Mouse (Mus musculus): Measurements from ENCODE around the gene Mfsd4a. TPM values are rescaled to one million over a fixed set of nuclear protein-coding genes. Genes with fewer than 3 reads are reported as not detected.

Gene Mfsd4a
- polyA plus RNA-seq, 1 experiment from 2014 or later: 3.7 TPM

GRCm38 (mm10) chr1:132006046-132006445, 61.8 kb downstream of the Mfsd4a start:
- Histone ChIP-seq H3K36me3 (ENCODE audit: control insufficient read depth, insufficient read depth, low read length) (no peaks in the 10 kb centered on the region), H3K9ac (ENCODE audit: low read length) (no peak overlapping the region), H3K4me1 (ENCODE audit: control insufficient read depth, insufficient read depth, low read length) (peaks cover 14% of the 10 kb centered on the region), H3K27ac (ENCODE audit: low read depth, low read length) (no peak overlapping the region), H3K9me3 (replicated peaks; ENCODE audit: control insufficient read depth, low read length) (no peaks in the 10 kb centered on the region), H3K27me3 (replicated peaks; ENCODE audit: control insufficient read depth, insufficient read depth, low read length) (no peaks in the 10 kb centered on the region), H3K4me3 (ENCODE audit: low read depth, low read length) (no peak overlapping the region), H3K4me2 (ENCODE audit: low read length) (no peak overlapping the region)
- WGBS: 86% methylated on average over 3 of the region's 3 CpGs
- no peak for ATAC-seq
- DNase-seq (ENCODE audit: low spot score): no peak

GRCm38 (mm10) chr1:132005466-132005865, 62.4 kb downstream of the Mfsd4a start:
- peaks cover 14% of the 10 kb centered on the region for H3K4me1 ChIP-seq (ENCODE audit: control insufficient read depth, insufficient read depth, low read length)
- H3K9me3 ChIP-seq (replicated peaks; ENCODE audit: control insufficient read depth, low read length): no peaks in the 10 kb centered on the region
- ATAC-seq (no peak), DNase-seq (ENCODE audit: low spot score) (no peak)
- no peak overlapping the region for H3K27ac ChIP-seq (ENCODE audit: low read depth, low read length)
- H3K4me2 ChIP-seq (ENCODE audit: low read length): no peak overlapping the region
- H3K4me3 ChIP-seq (ENCODE audit: low read depth, low read length): no peak overlapping the region
- H3K9ac ChIP-seq (ENCODE audit: low read length): no peak overlapping the region
- 76% methylated on average over 1 of the region's 1 CpGs for WGBS
- H3K36me3 ChIP-seq (ENCODE audit: control insufficient read depth, insufficient read depth, low read length): no peaks in the 10 kb centered on the region
- H3K27me3 ChIP-seq (replicated peaks; ENCODE audit: control insufficient read depth, insufficient read depth, low read length): no peaks in the 10 kb centered on the region

GRCm38 (mm10) chr1:132004574-132005180, 63.2 kb downstream of the Mfsd4a start:
- 93% methylated on average over 6 of the region's 6 CpGs for WGBS
- peaks cover 14% of the 10 kb centered on the region for H3K4me1 ChIP-seq (ENCODE audit: control insufficient read depth, insufficient read depth, low read length)
- no peak for DNase-seq (ENCODE audit: low spot score)
- no peak overlapping the region for H3K27ac ChIP-seq (ENCODE audit: low read depth, low read length)
- no peak overlapping the region for H3K9ac ChIP-seq (ENCODE audit: low read length)
- no peak overlapping the region for H3K4me2 ChIP-seq (ENCODE audit: low read length)
- H3K9me3 ChIP-seq (replicated peaks; ENCODE audit: control insufficient read depth, low read length): no peaks in the 10 kb centered on the region
- H3K27me3 ChIP-seq (replicated peaks; ENCODE audit: control insufficient read depth, insufficient read depth, low read length): no peaks in the 10 kb centered on the region
- H3K36me3 ChIP-seq (ENCODE audit: control insufficient read depth, insufficient read depth, low read length): no peaks in the 10 kb centered on the region
- H3K4me3 ChIP-seq (ENCODE audit: low read depth, low read length): no peak overlapping the region
- ATAC-seq: no peak

- ATAC-seq: no peak
- Histone ChIP-seq H3K4me3 (ENCODE audit: low read depth, low read length) (no peak overlapping the region), H3K4me2 (ENCODE audit: low read length) (no peak overlapping the region), H3K4me1 (ENCODE audit: control insufficient read depth, insufficient read depth, low read length) (peaks cover 7% of the 10 kb centered on the region), H3K9ac (ENCODE audit: low read length) (no peak overlapping the region), H3K36me3 (ENCODE audit: control insufficient read depth, insufficient read depth, low read length) (no peaks in the 10 kb centered on the region), H3K9me3 (replicated peaks; ENCODE audit: control insufficient read depth, low read length) (no peaks in the 10 kb centered on the region), H3K27ac (ENCODE audit: low read depth, low read length) (no peak overlapping the region), H3K27me3 (replicated peaks; ENCODE audit: control insufficient read depth, insufficient read depth, low read length) (no peaks in the 10 kb centered on the region)
- no peak for DNase-seq (ENCODE audit: low spot score)
- 66% methylated on average over 1 of the region's 1 CpGs for WGBS
Measured at GRCm38 (mm10) chr1:132003817-132004216, 64.0 kb downstream of the Mfsd4a start.

GRCm38 (mm10) chr1:132003111-132003510, 64.8 kb downstream of the Mfsd4a start:
- WGBS: 57% methylated on average over 2 of the region's 2 CpGs
- ATAC-seq: no peak
- Histone ChIP-seq H3K9ac (ENCODE audit: low read length) (no peak overlapping the region), H3K4me1 (ENCODE audit: control insufficient read depth, insufficient read depth, low read length) (peaks cover 4% of the 10 kb centered on the region), H3K4me2 (ENCODE audit: low read length) (no peak overlapping the region), H3K9me3 (replicated peaks; ENCODE audit: control insufficient read depth, low read length) (no peaks in the 10 kb centered on the region), H3K27me3 (replicated peaks; ENCODE audit: control insufficient read depth, insufficient read depth, low read length) (no peaks in the 10 kb centered on the region), H3K36me3 (ENCODE audit: control insufficient read depth, insufficient read depth, low read length) (no peaks in the 10 kb centered on the region), H3K4me3 (ENCODE audit: low read depth, low read length) (no peak overlapping the region), H3K27ac (ENCODE audit: low read depth, low read length) (no peak overlapping the region)
- DNase-seq (ENCODE audit: low spot score): no peak

GRCm38 (mm10) chr1:132001880-132002330, 66.0 kb downstream of the Mfsd4a start:
- no peak overlapping the region for H3K4me3 ChIP-seq (ENCODE audit: low read depth, low read length)
- DNase-seq (ENCODE audit: low spot score): no peak
- no peak overlapping the region for H3K9ac ChIP-seq (ENCODE audit: low read length)
- H3K4me2 ChIP-seq (ENCODE audit: low read length): no peak overlapping the region
- peaks cover 3% of the 10 kb centered on the region for H3K4me1 ChIP-seq (ENCODE audit: control insufficient read depth, insufficient read depth, low read length)
- H3K9me3 ChIP-seq (replicated peaks; ENCODE audit: control insufficient read depth, low read length): no peaks in the 10 kb centered on the region
- no peaks in the 10 kb centered on the region for H3K27me3 ChIP-seq (replicated peaks; ENCODE audit: control insufficient read depth, insufficient read depth, low read length)
- H3K36me3 ChIP-seq (ENCODE audit: control insufficient read depth, insufficient read depth, low read length): no peaks in the 10 kb centered on the region
- no peak for ATAC-seq
- H3K27ac ChIP-seq (ENCODE audit: low read depth, low read length): no peak overlapping the region
- WGBS: 85% methylated on average over 4 of the region's 4 CpGs

- no peak for ATAC-seq
- Histone ChIP-seq H3K4me2 (ENCODE audit: low read length) (no peak overlapping the region), H3K4me1 (ENCODE audit: control insufficient read depth, insufficient read depth, low read length) (no peaks in the 10 kb centered on the region), H3K9me3 (replicated peaks; ENCODE audit: control insufficient read depth, low read length) (no peaks in the 10 kb centered on the region), H3K27me3 (replicated peaks; ENCODE audit: control insufficient read depth, insufficient read depth, low read length) (no peaks in the 10 kb centered on the region), H3K9ac (ENCODE audit: low read length) (no peak overlapping the region), H3K4me3 (ENCODE audit: low read depth, low read length) (no peak overlapping the region), H3K27ac (ENCODE audit: low read depth, low read length) (no peak overlapping the region), H3K36me3 (ENCODE audit: control insufficient read depth, insufficient read depth, low read length) (no peaks in the 10 kb centered on the region)
- no peak for DNase-seq (ENCODE audit: low spot score)
Measured at GRCm38 (mm10) chr1:132000506-132000905, 67.4 kb downstream of the Mfsd4a start.

GRCm38 (mm10) chr1:131995062-131995461, 72.8 kb downstream of the Mfsd4a start:
- no peak overlapping the region for H3K4me3 ChIP-seq (ENCODE audit: low read depth, low read length)
- DNase-seq (ENCODE audit: low spot score): peak; percentile 68

GRCm38 (mm10) chr1:131993169-131994040, 74.5 kb downstream of the Mfsd4a start:
- no peaks in the 10 kb centered on the region for H3K4me1 ChIP-seq (ENCODE audit: control insufficient read depth, insufficient read depth, low read length)
- H3K4me3 ChIP-seq (ENCODE audit: low read depth, low read length): no peak overlapping the region
- no peak for DNase-seq (ENCODE audit: low spot score)
- H3K27ac ChIP-seq (ENCODE audit: low read depth, low read length): no peak overlapping the region
- H3K27me3 ChIP-seq (replicated peaks; ENCODE audit: control insufficient read depth, insufficient read depth, low read length): no peaks in the 10 kb centered on the region
- no peaks in the 10 kb centered on the region for H3K36me3 ChIP-seq (ENCODE audit: control insufficient read depth, insufficient read depth, low read length)
- no peak overlapping the region for H3K9ac ChIP-seq (ENCODE audit: low read length)
- ATAC-seq: no peak
- no peak overlapping the region for H3K4me2 ChIP-seq (ENCODE audit: low read length)
- no peaks in the 10 kb centered on the region for H3K9me3 ChIP-seq (replicated peaks; ENCODE audit: control insufficient read depth, low read length)
- WGBS: 89% methylated on average over 12 of the region's 12 CpGs

More at GRCm38 (mm10) chr1:131995062-131995461, 72.8 kb downstream of the Mfsd4a start:
- no peak overlapping the region for H3K4me2 ChIP-seq (ENCODE audit: low read length)
- 34% methylated on average over 4 of the region's 4 CpGs for WGBS
- H3K27me3 ChIP-seq (replicated peaks; ENCODE audit: control insufficient read depth, insufficient read depth, low read length): no peaks in the 10 kb centered on the region
- no peaks in the 10 kb centered on the region for H3K36me3 ChIP-seq (ENCODE audit: control insufficient read depth, insufficient read depth, low read length)
- no peaks in the 10 kb centered on the region for H3K4me1 ChIP-seq (ENCODE audit: control insufficient read depth, insufficient read depth, low read length)
- no peaks in the 10 kb centered on the region for H3K9me3 ChIP-seq (replicated peaks; ENCODE audit: control insufficient read depth, low read length)
- no peak overlapping the region for H3K27ac ChIP-seq (ENCODE audit: low read depth, low read length)
- H3K9ac ChIP-seq (ENCODE audit: low read length): no peak overlapping the region
- peak; percentile 44; the same call in 1 of the 2 replicates for ATAC-seq

Measured in forebrain, embryonic 14.5 days (tissue).